Mouse (Mus musculus) heart, embryonic 13.5 days (tissue): ENCODE results near the gene Nipbl. TPM values are rescaled to one million over a fixed set of nuclear protein-coding genes. Genes with fewer than 3 reads are reported as not detected.

Source experiments
- polyA plus RNA-seq: library from polyadenylated mRNA; unstranded; fragments of >200 nt; fragmentation: Nextera tagmentation; extraction: Ambion mirVana; gene quantifications from 2 replicates; pipeline ENCODE4 v1.2.1, GENCODE M21; 2015

The Nipbl gene
- polyA plus RNA-seq, 1 experiment from 2014 or later: 10.5 TPM

Other genes with a start within 250 kb of the Nipbl start
- not detected in 2 replicates for gene Gm2310, start 75.5 kb upstream of the Nipbl start, polyA plus RNA-seq